Mouse (Mus musculus) macrophage (primary cell): Measurements from ENCODE around the gene 9230104L09Rik. TPM values are rescaled to one million over a fixed set of nuclear protein-coding genes. Genes with fewer than 3 reads are reported as not detected.

Experiments used
- H3K27ac ChIP-seq: fragments of 350-480 bp; formaldehyde crosslinking; 2 replicates; pipeline ENCODE4 v1.9.0; 2021
- H3K36me3 ChIP-seq: fragments of 350-480 bp; formaldehyde crosslinking; 2 replicates; pipeline ENCODE4 v1.9.0; 2021; ENCODE audit errors: inconsistent target
- H3K4me3 ChIP-seq: fragments of 350-480 bp; formaldehyde crosslinking; 2 replicates; pipeline ENCODE4 v1.9.0; 2021; ENCODE audit errors: inconsistent target
- H3K79me2 ChIP-seq: fragments of 350-480 bp; formaldehyde crosslinking; 2 replicates; pipeline ENCODE4 v1.9.0; 2021; ENCODE audit errors: inconsistent target
- WGBS: methylation state at CpG from one replicate; pipeline ENCODE4 v1.1.7; 2026; ENCODE audit warnings: inconsistent platforms; ENCODE audit not compliant: missing documents; 5-methylcytosine and 5-hydroxymethylcytosine counted together
- polyA plus RNA-seq: library from polyadenylated mRNA; stranded (reverse); fragments of 250-400 nt; gene quantifications from 3 replicates; pipeline ENCODE4 v1.2.4, GENCODE M21; 2018; ENCODE audit warnings: inconsistent platforms

9230104L09Rik gene
- polyA plus RNA-seq, 1 experiment from 2014 or later = not detected

- Histone ChIP-seq H3K4me3 (peak overlapping the region; percentile 98), H3K36me3 (peaks cover 11% of the 10 kb centered on the region; the same call in 1 of the 2 replicates), H3K79me2 (peaks cover 34% of the 10 kb centered on the region), H3K27ac (peak overlapping the region; percentile 98)
- 8% methylated on average over 3 of the region's 3 CpGs for WGBS
These were observed 9.4 kb upstream of the 9230104L09Rik start for GRCm38 (mm10) chr2:148874224-148874616.

- Histone ChIP-seq H3K79me2 (peaks cover 34% of the 10 kb centered on the region), H3K36me3 (peaks cover 11% of the 10 kb centered on the region; the same call in 1 of the 2 replicates), H3K27ac (peak overlapping the region; percentile 98), H3K4me3 (peak overlapping the region; percentile 98; the same call in 1 of the 2 replicates)
- WGBS = 93% methylated on average over 4 of the region's 4 CpGs
These were observed 8.0 kb upstream of the 9230104L09Rik start for GRCm38 (mm10) chr2:148872860-148873259.

- no peak overlapping the region for H3K4me3 ChIP-seq
- peaks cover 11% of the 10 kb centered on the region; the same call in 1 of the 2 replicates for H3K36me3 ChIP-seq
- no peak overlapping the region for H3K27ac ChIP-seq
- 86% methylated on average over 3 of the region's 3 CpGs for WGBS
- peaks cover 34% of the 10 kb centered on the region for H3K79me2 ChIP-seq
These were observed 5.7 kb upstream of the 9230104L09Rik start for GRCm38 (mm10) chr2:148870526-148870925.

GRCm38 (mm10) chr2:148868959-148869358 is 4.1 kb upstream of the 9230104L09Rik start:
- 0% methylated on average over 1 of the region's 1 CpGs for WGBS
- Histone ChIP-seq H3K27ac (no peak overlapping the region), H3K79me2 (peaks cover 22% of the 10 kb centered on the region), H3K36me3 (peaks cover 11% of the 10 kb centered on the region; the same call in 1 of the 2 replicates), H3K4me3 (no peak overlapping the region)

- no peaks in the 10 kb centered on the region for H3K36me3 ChIP-seq
- no peaks in the 10 kb centered on the region for H3K79me2 ChIP-seq
- no peak overlapping the region for H3K27ac ChIP-seq
- no peak overlapping the region for H3K4me3 ChIP-seq
These were observed 3.1 kb downstream of the 9230104L09Rik start for GRCm38 (mm10) chr2:148861693-148862092.

- Histone ChIP-seq H3K27ac (no peak overlapping the region), H3K4me3 (no peak overlapping the region)
- WGBS = 67% methylated on average over 3 of the region's 4 CpGs
These were observed 3.8 kb downstream of the 9230104L09Rik start for GRCm38 (mm10) chr2:148860993-148861392.

GRCm38 (mm10) chr2:148857506-148857905 is 7.3 kb downstream of the 9230104L09Rik start:
- Histone ChIP-seq H3K27ac (peak overlapping the region; percentile 65), H3K36me3 (no peaks in the 10 kb centered on the region), H3K79me2 (no peaks in the 10 kb centered on the region), H3K4me3 (no peak overlapping the region)
- WGBS = 73% methylated on average over 4 of the region's 4 CpGs

More at GRCm38 (mm10) chr2:148860993-148861392, 3.8 kb downstream of the 9230104L09Rik start:
- Histone ChIP-seq H3K79me2 (no peaks in the 10 kb centered on the region), H3K36me3 (no peaks in the 10 kb centered on the region)

- Histone ChIP-seq H3K79me2 (no peaks in the 10 kb centered on the region), H3K36me3 (no peaks in the 10 kb centered on the region), H3K27ac (peak overlapping the region; percentile 65), H3K4me3 (no peak overlapping the region)
- WGBS = 33% methylated on average over 8 of the region's 8 CpGs
These were observed 8.0 kb downstream of the 9230104L09Rik start for GRCm38 (mm10) chr2:148856630-148857400.

- H3K27ac ChIP-seq = no peak overlapping the region
- H3K4me3 ChIP-seq = no peak overlapping the region
- WGBS = 37% methylated on average over 8 of the region's 8 CpGs
- H3K36me3 ChIP-seq = no peaks in the 10 kb centered on the region
- H3K79me2 ChIP-seq = no peaks in the 10 kb centered on the region
These were observed 13.5 kb downstream of the 9230104L09Rik start for GRCm38 (mm10) chr2:148851116-148851906.

- Histone ChIP-seq H3K36me3 (no peaks in the 10 kb centered on the region), H3K27ac (no peak overlapping the region), H3K4me3 (no peak overlapping the region), H3K79me2 (no peaks in the 10 kb centered on the region)
- 43% methylated on average over 2 of the region's 2 CpGs for whole genome bisulfite sequencing
These were observed 25.6 kb downstream of the 9230104L09Rik start for GRCm38 (mm10) chr2:148839224-148839623.

- Histone ChIP-seq H3K79me2 (no peaks in the 10 kb centered on the region), H3K4me3 (no peak overlapping the region), H3K27ac (no peak overlapping the region), H3K36me3 (no peaks in the 10 kb centered on the region)
- 87% methylated on average over 5 of the region's 5 CpGs for whole genome bisulfite sequencing
These were observed 26.6 kb downstream of the 9230104L09Rik start for GRCm38 (mm10) chr2:148838075-148838777.

GRCm38 (mm10) chr2:148834912-148835311 is 29.9 kb downstream of the 9230104L09Rik start, which contains the start of gene Cst9:
Cst9 (plus strand) TSS chr2:148835147.
- 79% methylated on average over 4 of the region's 4 CpGs for WGBS

GRCm38 (mm10) chr2:148825986-148826385 is 38.9 kb downstream of the 9230104L09Rik start:
- no peak overlapping the region for H3K27ac ChIP-seq
- H3K36me3 ChIP-seq = no peaks in the 10 kb centered on the region
- no peaks in the 10 kb centered on the region for H3K79me2 ChIP-seq
- WGBS = 100% methylated on average over 1 of the region's 1 CpGs
- H3K4me3 ChIP-seq = no peak overlapping the region

More at GRCm38 (mm10) chr2:148834912-148835311, 29.9 kb downstream of the 9230104L09Rik start, which contains the start of gene Cst9:
- Histone ChIP-seq H3K27ac (no peak within 1 kb of the TSS), H3K79me2 (no peaks in the 10 kb centered on the region), H3K36me3 (no peaks in the 10 kb centered on the region), H3K4me3 (no peak within 1 kb of the TSS)

GRCm38 (mm10) chr2:148819909-148820308 is 44.9 kb downstream of the 9230104L09Rik start, which contains the start of gene Cst13:
Cst13 (plus strand) TSS chr2:148820081.
- Histone ChIP-seq H3K79me2 (no peaks in the 10 kb centered on the region), H3K36me3 (no peaks in the 10 kb centered on the region), H3K27ac (no peak within 1 kb of the TSS), H3K4me3 (no peak within 1 kb of the TSS)
